Mouse (Mus musculus) cerebellum, postnatal 4 days (tissue): ENCODE results near the gene Phf13.
A peak's percentile ranks its signal among the peaks of the same experiment; 100 is the strongest.

Experiments used
- DNase-seq, 2 experiments: peaks; one replicate each; pipeline ENCODE4 v3.0.0; 2022; ENCODE audit warnings: low spot score in 2 of 2, mixed read lengths in 1 of 2

Phf13 gene

DNA sequence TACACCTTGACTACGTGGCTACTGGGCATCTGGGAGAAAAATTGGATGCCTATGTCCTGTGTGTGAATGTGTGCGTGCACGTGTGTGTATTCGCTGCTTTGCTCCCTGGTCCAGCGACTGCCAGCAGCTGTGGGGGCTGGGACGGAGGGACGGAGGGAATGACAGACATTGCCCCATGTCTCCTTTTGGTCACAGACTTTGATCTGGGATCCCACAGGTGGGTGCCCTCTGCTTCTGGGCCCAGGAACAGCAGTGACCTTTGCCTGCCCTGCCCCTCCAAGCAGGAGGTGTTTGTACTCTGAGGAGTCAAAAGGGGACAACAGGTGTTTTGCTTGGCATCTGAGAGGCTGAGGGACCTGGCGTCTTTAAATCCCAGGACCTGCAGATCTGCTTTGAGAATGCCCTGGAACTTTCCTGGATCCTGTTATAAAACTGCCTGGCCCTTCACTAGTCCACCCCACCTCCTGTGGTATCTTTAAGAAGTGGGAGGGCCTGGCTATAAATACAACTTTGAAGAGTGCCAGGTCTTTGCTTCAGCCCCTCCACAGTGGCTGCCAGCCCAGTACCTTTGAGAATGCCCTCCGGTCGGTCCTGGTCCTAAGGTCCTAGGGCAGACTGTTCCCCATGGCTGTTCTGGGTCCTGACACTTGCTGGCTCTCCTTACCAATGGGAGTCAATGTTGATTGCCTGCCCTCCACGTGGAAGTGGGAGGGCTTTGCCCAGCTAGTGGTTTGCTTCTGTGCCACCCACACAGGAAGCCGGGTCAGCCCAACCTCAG lies 17.2 kb upstream of the Phf13 start:
- DNase-seq, result no peak

DNA sequence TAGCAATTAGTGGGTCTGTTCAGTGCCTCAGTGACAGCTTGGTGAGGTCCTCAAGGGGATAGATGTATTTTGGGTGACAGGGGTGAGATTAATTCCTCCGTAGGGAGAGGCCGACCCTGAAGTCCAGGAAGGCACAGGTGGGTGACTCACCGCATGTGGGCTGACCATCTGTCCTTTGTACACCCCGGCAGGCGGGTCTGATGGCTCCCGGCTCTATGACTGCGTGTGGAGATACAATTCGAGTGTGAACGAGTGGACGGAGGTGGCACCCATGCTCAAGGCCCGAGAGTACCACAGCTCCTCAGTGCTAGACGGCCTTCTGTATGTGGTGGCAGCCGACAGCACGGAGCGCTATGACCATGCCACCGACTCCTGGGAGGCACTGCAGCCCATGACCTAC lies 16.1 kb upstream of the Phf13 start:
- no peak for DNase-seq

DNA sequence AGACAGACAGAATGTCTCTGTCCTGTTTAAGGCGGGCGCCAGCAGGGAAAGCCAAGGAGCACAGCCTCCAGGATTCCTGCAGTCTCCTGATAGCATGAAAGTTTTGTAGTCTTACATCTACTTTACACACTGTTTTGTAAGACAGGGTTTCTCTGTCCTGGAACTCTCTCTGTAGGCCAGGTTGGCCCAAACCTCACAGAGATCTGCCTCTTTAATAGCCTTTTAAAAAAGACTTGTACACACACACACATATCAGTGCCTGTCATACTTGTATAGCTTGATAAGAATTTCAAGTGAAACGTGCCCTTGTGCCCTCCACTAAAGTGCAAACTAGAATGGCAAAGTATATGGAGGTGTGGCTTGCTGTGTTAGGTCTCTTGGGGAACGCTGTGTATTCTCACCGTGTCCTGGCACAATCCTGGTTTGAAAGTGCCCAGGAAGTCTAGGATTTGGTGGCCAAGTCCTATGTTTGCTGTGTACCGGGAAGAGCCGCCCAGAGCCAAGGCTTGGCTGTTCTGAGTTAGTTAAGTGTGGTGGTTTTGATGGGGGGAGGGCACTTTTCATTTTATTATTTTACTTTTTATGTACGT lies 15.2 kb upstream of the Phf13 start:
- DNase-seq, result no peak

DNA sequence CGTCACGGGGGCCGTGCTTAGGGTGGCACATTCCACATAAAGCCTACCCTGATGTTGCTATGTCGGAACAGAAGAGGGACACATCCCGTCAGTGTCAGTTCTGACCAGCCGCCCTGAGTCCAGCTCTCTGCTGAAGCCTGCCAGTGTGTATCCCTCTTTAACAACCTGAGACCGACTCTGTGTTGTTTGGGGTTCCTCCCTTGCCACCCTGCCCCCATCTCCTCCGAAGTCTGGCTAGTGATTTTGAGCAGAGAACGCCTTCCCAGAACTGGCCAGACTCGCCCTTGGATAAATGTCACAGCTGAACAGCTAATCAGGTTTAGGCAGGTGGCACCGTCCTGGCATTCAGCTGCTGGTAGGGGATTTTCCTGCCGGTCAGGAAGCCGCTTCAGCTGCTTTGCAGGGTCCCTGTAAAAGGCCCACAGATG lies 14.7 kb upstream of the Phf13 start:
- DNase-seq, result no peak

DNA sequence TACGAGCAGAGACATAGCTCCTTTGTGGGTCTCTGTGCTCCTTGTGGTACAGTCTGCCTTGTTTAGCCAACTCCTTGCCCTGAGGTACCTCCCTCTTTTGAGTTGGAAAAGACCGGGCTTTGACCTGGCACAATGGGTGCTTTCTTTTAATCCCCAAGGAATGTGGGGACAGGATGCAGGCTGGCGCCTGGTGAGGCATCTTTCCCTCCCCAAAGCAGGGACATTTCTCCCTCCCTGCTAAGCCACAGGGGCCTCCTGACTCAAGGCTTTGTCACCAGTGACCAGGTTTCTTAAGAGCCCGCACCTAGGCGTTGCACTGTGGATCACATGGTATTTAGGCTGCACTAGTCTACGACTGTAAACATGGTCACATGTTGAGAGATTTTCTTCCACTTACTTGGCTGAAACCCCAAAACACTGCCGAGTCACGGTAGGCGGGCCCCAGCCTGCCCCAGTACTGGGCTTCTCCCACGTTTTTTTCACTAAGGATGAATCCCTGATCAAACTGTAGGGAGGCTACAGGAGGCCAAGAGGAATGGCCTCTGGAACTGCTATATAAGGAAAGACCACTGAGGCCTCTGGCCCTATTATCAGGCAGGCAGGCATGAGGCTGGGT lies 14.1 kb upstream of the Phf13 start:
- DNase-seq, result no peak

DNA sequence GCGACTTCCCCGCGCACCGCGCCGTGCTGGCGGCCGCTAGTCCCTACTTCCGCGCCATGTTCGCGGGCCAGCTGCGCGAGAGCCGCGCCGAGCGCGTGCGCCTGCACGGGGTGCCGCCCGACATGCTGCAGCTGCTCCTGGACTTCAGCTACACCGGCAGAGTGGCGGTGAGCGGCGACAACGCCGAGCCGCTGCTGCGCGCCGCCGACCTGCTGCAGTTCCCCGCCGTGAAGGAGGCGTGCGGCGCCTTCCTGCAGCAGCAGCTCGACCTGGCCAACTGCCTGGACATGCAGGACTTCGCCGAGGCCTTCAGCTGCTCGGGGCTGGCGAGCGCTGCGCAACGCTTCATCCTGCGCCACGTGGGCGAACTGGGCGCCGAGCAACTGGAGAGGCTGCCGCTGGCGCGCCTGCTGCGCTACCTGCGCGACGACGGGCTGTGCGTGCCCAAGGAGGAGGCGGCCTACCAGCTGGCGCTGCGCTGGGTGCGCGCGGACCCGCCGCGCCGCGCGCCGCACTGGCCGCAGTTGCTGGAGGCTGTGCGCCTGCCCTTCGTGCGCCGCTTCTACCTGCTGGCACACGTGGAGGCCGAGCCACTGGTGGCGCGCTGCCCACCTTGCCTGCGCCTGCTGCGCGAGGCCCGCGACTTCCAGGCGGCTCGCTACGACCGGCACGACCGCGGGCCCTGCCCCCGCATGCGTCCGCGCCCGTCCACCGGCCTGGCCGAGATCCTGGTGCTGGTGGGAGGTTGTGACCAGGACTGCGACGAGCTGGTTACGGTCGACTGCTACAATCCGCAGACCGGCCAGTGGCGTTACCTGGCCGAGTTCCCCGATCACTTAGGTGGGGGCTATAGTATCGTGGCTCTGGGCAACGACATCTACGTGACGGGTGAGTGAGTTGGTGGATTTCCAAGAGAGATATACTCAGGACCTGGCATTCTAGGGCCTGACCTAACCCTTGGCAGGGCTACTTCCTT lies 13.3 kb upstream of the Phf13 start:
- DNase-seq, result peak in 1 of 2 experiments; percentile 58

DNA sequence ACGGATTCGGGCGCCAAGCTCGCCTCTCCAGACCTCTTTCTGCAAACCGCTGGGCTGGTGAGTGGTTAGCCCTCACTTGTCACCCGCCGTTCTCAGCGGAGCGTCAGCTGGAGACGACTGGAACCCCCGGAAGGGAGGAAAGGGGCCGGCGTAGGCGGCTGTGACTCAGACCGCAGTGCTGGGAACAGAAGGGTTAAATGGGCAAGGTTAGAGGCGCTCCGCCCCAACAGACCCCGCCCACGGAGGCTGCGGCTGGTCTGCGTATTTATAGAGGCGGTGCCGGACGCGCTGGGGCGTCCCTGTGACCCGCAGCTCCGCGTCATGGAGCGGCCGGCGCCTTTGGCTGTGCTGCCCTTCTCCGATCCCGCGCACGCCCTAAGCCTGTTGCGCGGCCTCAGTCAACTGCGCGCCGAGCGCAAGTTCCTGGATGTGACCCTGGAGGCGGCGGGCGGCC lies 12.6 kb upstream of the Phf13 start, which contains the start of gene Klhl21:
Gene Klhl21 (plus strand): TSS at position 182 of the 454 bp plus-strand sequence.
- DNase-seq, result peak; percentile 75 to 81

DNA sequence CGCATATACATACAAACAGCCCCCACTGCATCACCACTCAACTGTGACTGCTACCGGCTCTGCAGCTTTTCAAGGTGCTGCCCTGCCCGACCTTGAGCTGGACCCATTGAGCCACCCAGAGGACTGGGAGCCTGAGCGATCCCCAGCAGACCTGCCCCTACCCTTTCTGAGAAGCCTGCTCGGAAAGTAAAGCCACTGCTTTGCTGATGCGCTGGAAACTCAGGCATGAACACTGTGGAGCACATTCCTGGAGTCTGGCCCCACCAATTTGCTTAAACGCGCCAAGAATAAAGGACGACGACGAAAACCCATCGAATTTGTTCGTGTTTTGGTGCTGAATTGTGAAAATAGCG lies 12.1 kb upstream of the Phf13 start:
- no peak for DNase-seq

DNA sequence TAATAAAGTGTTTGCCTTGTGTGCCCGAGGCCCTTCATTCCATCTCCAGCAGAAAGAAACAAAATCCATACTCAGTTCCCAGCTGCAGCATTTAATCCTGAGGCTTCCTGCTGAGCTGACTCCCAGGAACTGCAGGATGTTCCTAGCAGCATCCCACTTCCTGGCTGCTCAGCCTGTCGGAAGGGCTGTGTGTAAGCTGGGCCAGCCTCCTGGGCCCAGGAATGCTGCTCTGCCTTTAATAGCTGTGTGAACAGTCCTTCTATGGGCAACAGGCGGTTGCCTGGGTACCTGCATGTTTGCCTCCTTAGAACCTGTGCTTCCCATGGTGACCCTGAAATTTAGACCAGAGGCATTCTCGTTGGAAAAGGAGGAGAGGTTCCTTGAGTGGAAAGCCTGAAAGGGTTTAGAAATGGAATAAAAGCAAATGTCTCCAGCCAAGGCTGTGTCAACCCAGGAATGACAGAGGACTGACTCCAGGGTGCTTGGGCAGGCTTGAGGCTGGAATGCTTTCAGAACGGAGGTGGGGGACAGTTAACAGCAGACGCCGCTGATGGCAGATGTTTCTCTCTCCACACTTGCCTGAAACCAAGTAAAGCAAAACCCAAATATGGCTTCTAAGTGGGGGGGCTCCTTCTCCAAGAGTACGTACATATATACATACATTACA lies 11.6 kb upstream of the Phf13 start:
- no peak for DNase-seq

DNA sequence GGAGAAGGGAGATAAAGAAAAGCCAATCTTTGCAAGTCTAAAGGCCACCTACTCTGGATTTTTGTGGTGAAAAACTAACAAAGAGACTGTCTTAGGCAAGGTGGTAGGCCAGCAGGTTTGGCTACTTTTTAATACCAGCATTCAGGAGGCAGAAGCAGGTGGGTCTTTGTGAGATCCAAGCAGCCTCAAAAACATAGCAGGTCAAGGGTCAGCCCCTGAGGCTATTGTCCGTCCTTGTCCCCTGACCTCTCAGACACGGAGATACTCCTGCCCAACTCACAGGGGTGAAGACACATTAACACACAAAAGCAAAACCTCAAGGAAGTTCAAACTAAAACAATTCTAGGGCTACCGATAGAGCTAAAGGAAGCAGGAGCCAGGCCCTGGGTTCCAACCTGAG lies 10.8 kb upstream of the Phf13 start:
- DNase-seq, result no peak

DNA sequence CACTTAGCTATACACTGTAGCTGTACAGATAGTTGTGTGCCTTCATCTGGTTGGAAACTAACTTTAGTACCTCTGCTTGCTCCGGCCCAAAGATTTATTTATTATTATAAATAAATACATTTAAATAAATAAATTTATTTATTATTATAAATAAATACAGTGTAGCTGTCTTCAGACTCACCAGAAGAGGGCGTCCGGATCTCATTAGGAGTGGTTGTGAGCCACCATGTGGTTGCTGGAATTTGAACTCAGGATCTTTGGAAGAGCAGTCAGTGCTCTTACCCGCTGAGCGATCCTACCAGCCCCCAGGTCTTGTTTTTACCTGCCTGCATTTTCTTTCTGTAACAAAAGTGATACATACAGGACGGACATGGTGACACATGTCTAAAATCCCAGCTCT lies 10.1 kb upstream of the Phf13 start:
- DNase-seq, result no peak

DNA sequence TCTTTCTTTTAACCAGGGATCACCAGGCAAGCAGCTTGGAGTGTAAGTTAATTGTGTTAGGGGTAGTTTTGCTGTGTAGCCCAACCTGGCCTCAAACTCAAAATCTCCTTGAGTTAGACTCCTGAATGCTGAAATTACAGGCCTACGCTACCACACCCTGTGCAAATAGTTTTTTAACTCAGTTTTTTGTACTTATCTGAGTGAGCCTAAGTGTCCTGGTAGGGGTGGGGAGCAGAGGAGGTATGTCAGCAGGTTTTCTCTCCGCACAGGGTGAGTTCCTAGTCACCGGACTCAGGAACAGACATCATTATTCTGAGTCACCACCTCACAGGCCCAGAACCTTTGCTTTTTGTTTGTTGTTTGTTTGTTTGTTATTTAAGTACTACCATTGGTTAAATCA lies 6.0 kb upstream of the Phf13 start:
- no peak for DNase-seq

DNA sequence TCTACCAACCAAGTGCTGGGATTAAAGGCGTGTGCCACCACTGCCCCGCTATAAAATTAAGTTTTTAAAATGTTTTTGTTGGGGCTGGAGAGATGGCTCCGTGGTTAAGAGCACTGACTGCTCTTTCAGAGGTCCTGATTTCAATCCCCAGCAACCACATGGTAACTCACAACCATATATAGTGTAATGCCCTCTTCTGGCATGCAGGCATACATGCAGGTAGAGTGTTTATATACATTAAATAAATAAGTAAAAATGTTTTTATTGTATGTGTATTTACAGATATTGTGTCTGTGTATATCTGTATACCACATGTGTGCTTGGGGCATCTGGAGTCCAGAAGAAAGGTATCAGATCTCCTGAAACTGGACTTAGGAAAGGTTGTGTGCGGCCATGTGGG lies 5.3 kb upstream of the Phf13 start:
- no peak for DNase-seq

DNA sequence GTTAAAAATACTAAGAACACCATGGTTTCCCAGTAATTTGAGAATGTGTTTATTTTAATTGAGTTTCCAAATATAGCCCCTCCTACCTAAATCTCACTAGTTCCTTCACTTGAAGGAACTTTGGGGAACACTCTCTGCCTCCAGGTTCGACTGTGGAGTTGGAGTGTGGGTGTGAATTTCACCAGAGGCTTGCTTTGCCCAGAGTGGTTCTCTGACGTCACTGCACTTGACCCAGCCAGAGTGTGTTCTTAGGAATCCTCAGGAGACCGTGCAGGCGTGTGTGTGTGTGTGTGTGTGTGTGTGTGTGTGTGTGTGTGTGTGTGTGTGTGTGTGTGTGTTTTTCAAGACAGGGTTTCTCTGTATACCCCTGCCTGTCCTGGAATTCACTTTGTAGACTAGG lies 4.8 kb upstream of the Phf13 start:
- no peak for DNase-seq

DNA sequence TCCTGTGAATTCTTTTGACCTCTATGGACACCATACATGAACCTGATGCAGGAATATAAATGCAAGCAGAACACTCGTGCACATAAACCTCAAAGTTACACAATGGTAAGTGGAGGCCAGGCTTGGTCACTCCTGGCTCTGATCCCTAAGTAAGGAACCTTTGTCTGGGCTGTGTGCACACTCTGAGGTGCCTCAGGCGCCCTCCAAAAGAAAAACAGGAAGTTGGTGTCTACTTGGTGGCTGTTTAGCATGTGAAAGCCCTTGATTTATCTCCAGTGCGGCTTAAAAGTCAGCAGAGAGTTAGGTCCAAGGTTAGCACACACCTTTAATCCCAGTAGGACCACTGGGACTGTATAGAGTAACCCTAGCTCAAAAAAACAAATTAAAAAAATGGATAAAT lies 3.4 kb upstream of the Phf13 start:
- DNase-seq, result no peak

DNA sequence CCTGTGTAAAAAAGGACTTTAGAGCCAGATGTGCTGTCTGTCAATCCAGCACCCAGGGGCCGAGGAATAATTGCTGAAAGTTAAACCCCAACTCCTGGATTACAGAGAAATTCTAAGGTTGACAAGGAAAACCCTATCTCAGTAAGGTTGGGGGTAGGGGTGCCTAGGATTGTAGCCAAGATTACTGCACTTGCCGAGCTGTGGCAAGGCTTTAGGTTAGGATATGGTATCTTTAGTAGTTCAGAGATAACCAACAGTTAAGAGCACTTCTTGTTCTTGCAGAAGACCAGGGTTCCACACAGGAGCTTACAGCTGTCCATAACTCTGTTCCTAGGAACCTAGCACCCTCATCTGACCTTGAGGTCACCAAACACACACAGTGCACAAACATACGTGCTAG lies 1.6 kb upstream of the Phf13 start:
- no peak for DNase-seq

DNA sequence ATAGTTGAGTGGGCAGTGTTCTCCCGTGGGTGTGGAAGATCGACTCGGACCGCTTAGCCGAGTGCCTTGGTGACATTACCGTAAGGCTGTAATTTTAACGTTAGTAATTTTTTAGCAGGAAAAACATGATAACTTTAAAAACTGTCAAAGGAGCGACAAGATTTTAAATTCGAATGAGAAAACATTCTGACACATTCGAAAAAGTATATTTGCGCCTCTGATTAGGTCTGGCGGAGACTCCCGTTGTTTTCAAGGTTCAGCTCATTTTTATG lies 829 bp upstream of the Phf13 start:
- DNase-seq, result no peak

DNA sequence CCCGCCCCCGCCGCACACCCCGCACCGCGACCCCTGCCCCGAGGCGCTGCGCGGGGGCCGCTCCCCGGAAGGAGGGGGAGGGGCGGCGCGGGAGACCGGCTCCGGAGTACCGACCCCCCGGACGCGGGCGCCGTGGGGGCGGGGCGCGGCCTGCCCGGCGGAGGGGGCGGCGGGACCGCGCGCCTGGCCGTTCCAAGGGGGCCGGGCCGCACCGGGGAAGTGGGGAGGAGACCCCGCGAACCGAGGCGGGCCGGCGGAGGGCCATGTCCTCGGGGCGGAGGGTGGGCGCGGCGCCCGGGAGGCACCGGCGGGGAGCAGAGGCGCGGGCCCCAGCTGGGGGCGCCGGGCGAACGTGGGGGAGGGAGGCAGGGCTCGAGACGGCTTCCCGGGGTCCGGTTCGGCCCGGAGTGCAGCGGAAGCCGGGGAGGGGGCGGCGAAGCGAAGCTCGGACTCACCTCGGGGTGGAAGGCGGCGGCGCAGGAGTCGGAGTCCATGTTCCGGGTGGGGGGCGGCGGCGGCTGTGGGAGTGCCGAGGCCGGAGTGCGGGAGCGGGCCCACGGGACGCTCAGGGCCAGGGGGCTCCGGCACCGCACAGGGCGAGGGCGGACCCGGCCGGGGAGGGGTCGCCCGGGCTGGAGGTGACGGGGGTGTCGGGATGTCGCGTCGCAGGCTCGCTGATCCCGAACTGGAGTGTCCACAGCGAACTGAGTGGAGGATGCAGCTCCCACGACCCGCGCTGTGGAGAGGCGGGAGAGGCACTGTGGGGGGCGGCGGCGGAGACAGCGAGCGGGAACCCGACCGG lies 486 bp downstream of the Phf13 start:
- peak in 1 of 2 experiments; percentile 56 for DNase-seq

DNA sequence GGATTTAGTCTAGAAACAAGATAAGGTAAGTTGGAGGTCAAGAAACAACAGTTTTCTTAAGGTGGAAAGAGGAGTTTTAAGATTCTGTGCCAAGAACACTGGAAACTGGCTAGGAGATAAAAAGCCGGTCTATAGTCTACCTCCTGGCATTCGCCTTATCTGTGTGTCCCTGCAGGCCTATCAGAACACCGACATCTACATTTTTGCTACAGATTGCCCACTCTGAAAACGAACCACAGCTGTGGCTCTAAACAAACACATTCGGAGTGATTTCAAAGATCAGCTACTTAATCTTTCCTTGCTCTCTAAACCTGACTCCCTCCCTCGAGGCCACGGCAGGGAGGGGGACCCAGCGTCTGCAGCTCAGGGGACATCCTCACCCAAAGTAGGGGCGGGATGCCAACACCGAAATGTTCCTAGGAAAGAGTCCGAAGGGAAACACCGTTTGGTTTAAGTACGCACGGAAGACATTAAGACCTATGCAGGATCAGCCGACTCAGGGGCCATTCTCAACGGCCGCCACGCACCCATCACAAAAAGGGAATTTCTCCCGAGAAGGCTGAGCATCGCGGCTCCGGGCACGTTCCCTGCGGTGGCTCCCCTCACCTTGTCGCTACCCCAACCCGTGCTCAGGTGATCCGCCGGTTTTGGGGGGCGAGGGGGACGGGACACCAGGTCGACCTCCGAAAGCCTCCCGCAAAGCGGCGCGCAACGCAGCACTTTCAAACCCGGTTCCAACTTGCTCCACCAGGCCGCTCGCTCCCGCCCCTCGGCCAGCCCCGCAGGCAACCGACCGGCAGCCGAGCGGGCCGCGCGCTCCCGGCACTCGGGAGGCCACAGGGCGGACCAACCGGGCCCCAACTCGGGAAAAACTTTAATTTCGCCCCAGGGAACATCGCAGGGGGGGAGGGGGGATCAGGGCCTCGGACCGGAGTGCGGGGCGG lies 1.6 kb downstream of the Phf13 start:
- no peak for DNase-seq

DNA sequence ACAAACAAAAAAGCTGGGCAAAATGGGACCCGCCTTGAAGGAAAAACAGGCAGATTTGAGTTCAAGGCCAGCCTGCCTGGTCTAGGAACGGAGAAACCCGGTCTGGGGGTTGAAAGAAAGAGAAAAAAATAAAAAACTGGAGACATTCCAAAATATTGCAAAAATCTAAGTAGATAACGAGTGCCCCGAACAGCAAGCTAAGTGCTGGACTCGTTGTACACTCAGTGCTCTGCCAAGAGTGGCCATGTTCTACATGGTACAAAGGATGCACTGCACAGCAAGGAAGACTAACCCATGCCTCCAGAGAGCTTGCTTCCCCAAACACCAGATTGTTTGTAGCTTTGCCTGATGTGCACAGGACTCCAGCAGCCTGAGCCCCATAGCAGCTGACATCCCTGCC lies 3.0 kb downstream of the Phf13 start:
- no peak for DNase-seq
